Mouse (Mus musculus) heart, postnatal 0 days (tissue): ENCODE measurements around the gene Ccser1. TPM values are rescaled to one million over a fixed set of nuclear protein-coding genes. Genes with fewer than 3 reads are reported as not detected.

ENCODE experiments used
- ATAC-seq: fragments of 200-750 bp; cut with Nextera tagmentation; 2 replicates; pipeline ENCODE4 v1.8.0; 2017; ENCODE audit warnings: low read depth, moderate number of reproducible peaks, moderate library complexity; ENCODE audit not compliant: insufficient read depth
- DNase-seq: peaks from one replicate; pipeline ENCODE4 v3.0.0-alpha.2; 2016; ENCODE audit warnings: low spot score
- H3K27ac ChIP-seq: fragments of 300-500 bp; sonication (generic); 2 replicates; pipeline ENCODE4 v1.5.1; 2014; ENCODE audit warnings: low read depth, mild to moderate bottlenecking
- H3K27me3 ChIP-seq: fragments of 300-500 bp; sonication (generic); 2 replicates; pipeline ENCODE4 v1.6.1; 2014; ENCODE audit warnings: low read length, mixed read lengths; ENCODE audit not compliant: control insufficient read depth, insufficient read depth
- H3K36me3 ChIP-seq: fragments of 300-500 bp; sonication (generic); replicated peaks from 2 replicates; pipeline ENCODE4 v1.6.1; 2014; ENCODE audit warnings: low read length, mixed read lengths; ENCODE audit not compliant: control insufficient read depth, insufficient read depth
- H3K4me1 ChIP-seq: fragments of 300-500 bp; sonication (generic); 2 replicates; pipeline ENCODE4 v1.6.1; 2014; ENCODE audit warnings: antibody characterized with exemption; ENCODE audit not compliant: control insufficient read depth, insufficient read depth
- H3K4me2 ChIP-seq: fragments of 300-500 bp; sonication (generic); 2 replicates; pipeline ENCODE4 v1.6.1; 2014; ENCODE audit warnings: low read depth, mild to moderate bottlenecking, low read length, moderate library complexity
- H3K4me3 ChIP-seq: fragments of 300-500 bp; sonication (generic); 2 replicates; pipeline ENCODE4 v1.5.1; 2014; ENCODE audit warnings: low read depth, low read length
- H3K9ac ChIP-seq: fragments of 300-500 bp; sonication (generic); replicated peaks from 2 replicates; pipeline ENCODE4 v1.6.1; 2014; ENCODE audit warnings: low read depth, low read length, mixed read lengths
- H3K9me3 ChIP-seq: fragments of 300-500 bp; sonication (generic); replicated peaks from 2 replicates; pipeline ENCODE4 v1.6.1; 2016; ENCODE audit warnings: low read length; ENCODE audit not compliant: control insufficient read depth
- CTCF ChIP-seq: IDR thresholded peaks from 2 replicates; pipeline ENCODE4 v1.5.1; 2016; ENCODE audit warnings: antibody characterized with exemption, control low read depth, low read depth
- EP300 ChIP-seq: IDR thresholded peaks from 2 replicates; pipeline ENCODE4 v1.6.1; 2016; ENCODE audit warnings: antibody characterized with exemption, low read depth
- WGBS: fragments of 180-500 bp; shearing (Covaris S2); extraction: QIAGEN DNeasy Blood & Tissue Kit; methylation state at CpG from one replicate; pipeline ENCODE4 v1.1.7; 2014; 5-methylcytosine and 5-hydroxymethylcytosine counted together
- polyA plus RNA-seq: library from polyadenylated mRNA; unstranded; fragments of >200 nt; fragmentation: Nextera tagmentation; extraction: Ambion mirVana; gene quantifications from 2 replicates; pipeline ENCODE4 v1.2.1, GENCODE M21; 2015
- total RNA-seq: library from RNA; depleted of rRNA; stranded (reverse); fragments of >200 nt; gene quantifications from 2 replicates; pipeline ENCODE4 v1.2.3, GENCODE M21; 2014; ENCODE audit warnings: low replicate concordance

The Ccser1 gene
- total and polyA plus RNA-seq, 2 experiments from 2014 or later: 0.34 to 1.4 TPM

DNA sequence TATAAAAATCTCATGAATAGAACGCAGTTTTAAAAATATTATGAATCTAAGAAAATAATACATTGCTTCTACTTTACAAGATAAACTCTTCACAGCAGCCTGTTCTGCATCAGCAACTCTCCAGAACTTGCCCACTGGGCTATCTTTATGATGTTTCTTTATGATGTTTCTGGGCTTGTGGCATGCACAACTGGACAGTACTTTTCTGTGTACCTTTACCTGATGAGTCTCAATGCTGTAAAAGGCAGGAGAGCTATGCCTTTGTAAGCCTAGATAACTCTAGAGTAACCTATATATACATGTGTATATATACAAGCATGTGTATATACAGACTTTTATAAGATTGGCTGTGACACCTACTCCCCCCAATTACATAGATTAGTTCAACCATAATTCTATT lies 1084.4 kb downstream of the Ccser1 start:
- no peak for TF ChIP-seq CTCF
- TF ChIP-seq EP300: no peak
- Histone ChIP-seq H3K4me3 (no peak overlapping the region), H3K9ac (no peak overlapping the region), H3K36me3 (no peaks in the 10 kb centered on the region), H3K27me3 (no peaks in the 10 kb centered on the region), H3K4me2 (no peak overlapping the region), H3K9me3 (no peaks in the 10 kb centered on the region), H3K27ac (no peak overlapping the region), H3K4me1 (no peaks in the 10 kb centered on the region)
- ATAC-seq (no peak), DNase-seq (no peak)
- 70% methylated on average over 1 of the region's 1 CpGs for WGBS

GRCm38 (mm10) chr6:62281256-62281655 lies 1101.1 kb downstream of the Ccser1 start:
- DNase-seq (no peak), ATAC-seq (no peak)
- Histone ChIP-seq H3K36me3 (no peaks in the 10 kb centered on the region), H3K9ac (no peak overlapping the region), H3K27me3 (no peaks in the 10 kb centered on the region), H3K4me2 (no peak overlapping the region), H3K4me3 (no peak overlapping the region), H3K9me3 (no peaks in the 10 kb centered on the region), H3K27ac (no peak overlapping the region), H3K4me1 (no peaks in the 10 kb centered on the region)
- 78% methylated on average over 3 of the region's 3 CpGs for WGBS
- TF ChIP-seq EP300: no peak
- no peak for TF ChIP-seq CTCF

DNA sequence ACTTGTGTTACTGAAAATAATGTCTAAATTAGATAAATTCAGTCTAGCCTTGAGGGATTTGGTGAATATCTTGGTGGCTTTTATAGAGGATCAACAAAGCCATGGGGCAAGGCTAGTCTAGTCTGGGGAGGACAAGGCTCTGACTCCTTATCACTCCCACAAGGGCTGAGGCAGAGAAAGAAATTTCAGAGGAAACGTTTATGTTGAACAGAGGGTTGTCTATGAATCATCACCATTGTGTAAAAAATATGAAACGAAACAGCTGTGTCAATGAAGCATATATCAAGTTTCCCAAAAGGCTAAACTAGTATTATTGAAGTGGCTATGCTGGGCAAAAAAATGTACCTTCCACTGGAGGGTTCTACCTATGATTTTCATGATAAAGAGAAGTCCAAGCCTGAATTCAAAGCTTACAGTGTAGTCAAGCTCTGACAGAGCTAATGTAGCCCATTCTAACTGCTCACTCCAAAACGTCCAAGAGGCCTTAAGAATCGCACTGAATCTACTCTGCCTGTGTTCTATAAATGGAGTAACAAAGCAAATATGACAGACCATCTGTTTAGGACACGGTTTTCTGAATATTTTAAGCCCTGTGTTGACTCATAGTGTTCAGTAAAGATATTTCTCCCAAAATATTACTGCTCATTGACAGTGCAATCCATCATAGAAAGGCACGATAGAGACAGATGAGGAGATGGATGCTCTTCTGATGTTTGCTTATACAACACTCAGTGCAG lies 1121.6 kb downstream of the Ccser1 start:
- no peak overlapping the region for H3K4me3 ChIP-seq
- ATAC-seq (no peak), DNase-seq (no peak)
- H3K9me3 ChIP-seq: no peaks in the 10 kb centered on the region
- H3K4me1 ChIP-seq: no peaks in the 10 kb centered on the region
- no peaks in the 10 kb centered on the region for H3K27me3 ChIP-seq
- no peak overlapping the region for H3K27ac ChIP-seq
- no peak overlapping the region for H3K4me2 ChIP-seq
- H3K9ac ChIP-seq: no peak overlapping the region
- TF ChIP-seq EP300: no peak
- TF ChIP-seq CTCF: no peak
- no peaks in the 10 kb centered on the region for H3K36me3 ChIP-seq
- WGBS: 54% methylated on average over 6 of the region's 6 CpGs

GRCm38 (mm10) chr6:62318627-62319026 lies 1138.5 kb downstream of the Ccser1 start:
- DNase-seq (no peak), ATAC-seq (no peak)
- 76% methylated on average over 3 of the region's 3 CpGs for WGBS
- Histone ChIP-seq H3K27me3 (no peaks in the 10 kb centered on the region), H3K4me1 (no peaks in the 10 kb centered on the region), H3K9ac (no peak overlapping the region), H3K27ac (no peak overlapping the region), H3K4me2 (no peak overlapping the region), H3K4me3 (no peak overlapping the region), H3K36me3 (no peaks in the 10 kb centered on the region), H3K9me3 (no peaks in the 10 kb centered on the region)
- TF ChIP-seq EP300 (no peak), CTCF (no peak)

GRCm38 (mm10) chr6:62340319-62340718 lies 1160.2 kb downstream of the Ccser1 start:
- WGBS: 59% methylated on average over 3 of the region's 3 CpGs
- no peak overlapping the region for H3K27ac ChIP-seq

DNA sequence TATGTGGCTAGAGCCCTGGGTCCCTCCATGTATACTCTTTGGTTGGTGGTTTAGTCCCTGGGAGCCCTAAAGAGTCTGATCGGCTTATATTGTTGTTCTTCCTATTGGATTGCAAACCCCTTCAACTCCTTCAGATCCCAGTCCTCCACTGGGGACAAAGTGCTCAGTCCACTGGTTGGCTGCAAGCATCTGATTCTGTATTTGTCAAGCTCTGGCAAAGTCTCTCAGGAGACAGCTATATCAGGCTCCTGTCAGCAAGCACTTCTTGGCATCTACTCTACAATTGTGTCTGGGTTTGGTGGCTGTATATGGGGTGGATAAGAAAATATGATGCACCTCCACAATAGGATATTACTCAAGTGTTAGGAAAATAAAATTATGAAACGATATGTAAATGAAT lies 1187.7 kb downstream of the Ccser1 start:
- no peak for TF ChIP-seq EP300
- TF ChIP-seq CTCF: no peak
- Histone ChIP-seq H3K4me2 (no peak overlapping the region), H3K36me3 (no peaks in the 10 kb centered on the region), H3K9me3 (no peaks in the 10 kb centered on the region), H3K4me3 (no peak overlapping the region), H3K4me1 (0 out of 2 replicates have a peak, but pooled peaks cover 3% of the 10 kb centered on the region), H3K9ac (no peak overlapping the region), H3K27ac (0 out of 2 replicates have a peak overlapping the region, but pooled peaks have one; percentile 5), H3K27me3 (no peaks in the 10 kb centered on the region)
- ATAC-seq (no peak), DNase-seq (no peak)
- 45% methylated on average over 2 of the region's 2 CpGs for WGBS

More at GRCm38 (mm10) chr6:62340319-62340718, 1160.2 kb downstream of the Ccser1 start:
- ATAC-seq: no peak
- Histone ChIP-seq H3K27me3 (no peaks in the 10 kb centered on the region), H3K9ac (no peak overlapping the region), H3K9me3 (no peaks in the 10 kb centered on the region), H3K4me1 (no peaks in the 10 kb centered on the region), H3K36me3 (no peaks in the 10 kb centered on the region), H3K4me2 (no peak overlapping the region), H3K4me3 (no peak overlapping the region)
- DNase-seq: no peak
- TF ChIP-seq EP300 (no peak), CTCF (no peak)
